Mouse (Mus musculus): ENCODE measurements around the gene Atl3.
"Not testable (repeated sequence)": the region's sequence is repeated elsewhere in the genome, so short reads cannot be mapped to it uniquely, and the experiment has no call there.

The Atl3 gene

GRCm38 (mm10) chr19:7493352-7494186 lies at the start of gene Atl3:
Gene Atl3, plus strand, starts transcription at chr19:7494040.
- in situ Hi-C loops (cut with MseI, MboI): no loop called here

DNA sequence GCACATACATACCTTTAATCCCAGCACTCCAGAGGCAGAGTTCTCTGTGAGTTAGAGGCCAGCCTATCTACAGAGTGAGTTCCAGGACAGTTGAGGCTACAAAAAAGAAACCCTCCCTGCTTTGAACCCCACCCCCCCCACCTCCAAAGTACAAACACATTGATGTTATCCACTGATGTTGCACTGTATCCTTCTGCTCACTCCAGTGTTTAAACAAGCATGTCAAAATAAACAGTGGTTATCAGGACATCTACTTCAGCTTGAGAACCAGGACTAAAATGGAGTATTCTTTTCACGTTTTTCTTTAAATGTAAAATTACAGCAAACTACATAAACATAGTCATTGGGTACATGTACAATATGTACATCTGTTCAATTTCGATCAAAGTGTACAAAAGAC lies 48.7 kb upstream of the Atl3 start:
- in situ Hi-C loops (cut with MseI, MboI): no loop called here

- in situ Hi-C loops (cut with MseI, MboI): no loop called here
Measured at GRCm38 (mm10) chr19:7445596-7445995, 48.2 kb upstream of the Atl3 start.

DNA sequence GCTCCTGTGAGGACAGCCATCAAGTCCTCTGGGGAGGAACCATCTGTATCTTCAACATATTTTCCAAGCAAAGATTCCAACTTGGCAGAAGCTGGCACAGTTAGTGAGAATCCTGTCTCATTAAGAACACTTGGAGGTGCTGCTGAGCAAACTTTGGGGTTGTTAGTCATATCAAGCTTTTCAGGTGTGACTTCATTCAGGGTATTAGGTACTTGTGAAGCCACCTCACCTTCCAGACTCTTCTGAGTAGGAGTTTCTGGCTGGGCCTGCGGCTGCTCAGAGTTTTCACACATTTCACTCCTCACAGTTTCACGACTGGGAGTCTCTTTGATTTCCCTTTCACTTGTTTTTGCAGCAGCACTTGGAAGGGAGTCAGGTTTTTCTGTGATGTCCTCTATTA lies 37.0 kb upstream of the Atl3 start:
- in situ Hi-C loops (cut with MseI, MboI): no loop called here

DNA sequence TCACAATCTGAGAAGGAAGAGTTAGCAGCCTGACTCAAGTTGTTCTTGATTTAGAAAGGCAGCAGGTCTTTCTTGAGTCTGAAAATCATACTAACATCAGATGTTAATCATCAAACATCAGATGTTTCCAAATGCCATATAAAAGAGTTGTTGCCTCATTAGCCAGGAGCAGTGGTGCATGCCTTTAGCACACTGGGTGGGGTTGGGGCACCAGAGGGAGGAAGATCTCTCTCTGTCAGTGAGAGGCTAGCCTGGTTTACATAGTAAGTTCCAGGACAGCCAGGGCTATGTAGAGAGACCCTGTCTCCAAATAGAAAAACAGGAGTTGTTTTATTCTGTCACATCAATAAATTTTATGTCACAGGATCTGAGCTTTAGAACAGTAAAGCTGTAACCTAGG lies 34.9 kb upstream of the Atl3 start:
- in situ Hi-C loops (cut with MseI, MboI): no loop called here

DNA sequence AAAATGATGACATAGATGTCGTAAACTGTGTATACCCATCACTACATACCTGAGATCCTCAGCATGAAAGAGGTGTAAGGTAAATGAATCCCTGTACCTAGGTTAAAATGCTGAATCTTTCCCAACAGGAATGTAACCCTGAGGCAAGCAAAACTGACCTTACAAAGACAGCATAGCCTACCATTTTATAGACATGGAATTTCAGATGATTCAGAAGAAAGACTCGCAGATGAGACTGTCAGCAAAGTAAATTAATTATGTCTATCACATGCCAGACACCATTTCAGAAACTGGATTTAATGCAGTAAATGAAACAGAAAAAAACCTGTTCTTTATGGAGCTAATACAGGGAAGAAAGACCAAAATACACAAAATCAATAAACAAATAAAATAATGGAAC lies 34.5 kb upstream of the Atl3 start:
- in situ Hi-C loops (cut with MseI, MboI): no loop called here

- in situ Hi-C loops (cut with MseI, MboI): no loop called here
Measured at GRCm38 (mm10) chr19:7467915-7468314, 25.9 kb upstream of the Atl3 start.

DNA sequence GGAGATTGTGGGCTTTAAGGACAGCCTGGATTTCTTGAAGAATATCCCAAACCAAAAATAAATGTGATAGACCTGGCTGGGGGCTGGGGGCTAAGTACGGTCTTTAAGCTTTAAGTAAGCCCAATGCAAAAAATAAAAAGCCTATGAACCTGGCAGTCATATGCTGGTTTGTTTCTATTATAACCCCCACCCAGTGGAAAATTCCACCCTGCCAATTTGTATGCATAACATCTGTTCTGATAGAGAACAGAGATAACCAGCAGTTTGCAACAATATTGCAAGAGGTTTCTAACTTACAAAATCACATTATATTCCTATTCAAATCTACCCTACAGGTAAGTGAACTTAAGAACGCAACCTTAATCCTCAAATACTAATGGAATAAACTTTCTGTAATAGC lies 23.2 kb upstream of the Atl3 start:
- in situ Hi-C loops (cut with MseI, MboI): no loop called here

GRCm38 (mm10) chr19:7479751-7480248 lies 14.0 kb upstream of the Atl3 start:
- in situ Hi-C loops (cut with MseI, MboI): no loop called here

GRCm38 (mm10) chr19:7481541-7482265 lies 12.1 kb upstream of the Atl3 start:
- in situ Hi-C loops (cut with MseI, MboI): no loop called here

DNA sequence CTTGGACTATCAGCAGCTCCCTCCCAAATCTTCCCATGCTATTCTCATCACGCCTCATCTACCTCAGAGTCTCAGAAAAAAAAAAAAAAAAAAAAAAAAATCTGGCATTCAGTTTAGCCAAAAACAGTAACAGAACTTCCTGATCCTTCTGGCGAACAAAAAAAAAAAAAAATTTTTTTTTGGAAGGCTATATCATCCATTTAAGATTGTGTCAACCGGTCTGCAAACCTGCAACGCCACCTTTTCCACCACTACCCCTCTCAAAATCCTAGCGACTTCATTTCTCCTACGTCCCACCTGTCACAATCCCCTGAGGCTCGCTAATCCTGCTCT lies 11.6 kb upstream of the Atl3 start:
- in situ Hi-C loops (cut with MseI, MboI): no loop called here

DNA sequence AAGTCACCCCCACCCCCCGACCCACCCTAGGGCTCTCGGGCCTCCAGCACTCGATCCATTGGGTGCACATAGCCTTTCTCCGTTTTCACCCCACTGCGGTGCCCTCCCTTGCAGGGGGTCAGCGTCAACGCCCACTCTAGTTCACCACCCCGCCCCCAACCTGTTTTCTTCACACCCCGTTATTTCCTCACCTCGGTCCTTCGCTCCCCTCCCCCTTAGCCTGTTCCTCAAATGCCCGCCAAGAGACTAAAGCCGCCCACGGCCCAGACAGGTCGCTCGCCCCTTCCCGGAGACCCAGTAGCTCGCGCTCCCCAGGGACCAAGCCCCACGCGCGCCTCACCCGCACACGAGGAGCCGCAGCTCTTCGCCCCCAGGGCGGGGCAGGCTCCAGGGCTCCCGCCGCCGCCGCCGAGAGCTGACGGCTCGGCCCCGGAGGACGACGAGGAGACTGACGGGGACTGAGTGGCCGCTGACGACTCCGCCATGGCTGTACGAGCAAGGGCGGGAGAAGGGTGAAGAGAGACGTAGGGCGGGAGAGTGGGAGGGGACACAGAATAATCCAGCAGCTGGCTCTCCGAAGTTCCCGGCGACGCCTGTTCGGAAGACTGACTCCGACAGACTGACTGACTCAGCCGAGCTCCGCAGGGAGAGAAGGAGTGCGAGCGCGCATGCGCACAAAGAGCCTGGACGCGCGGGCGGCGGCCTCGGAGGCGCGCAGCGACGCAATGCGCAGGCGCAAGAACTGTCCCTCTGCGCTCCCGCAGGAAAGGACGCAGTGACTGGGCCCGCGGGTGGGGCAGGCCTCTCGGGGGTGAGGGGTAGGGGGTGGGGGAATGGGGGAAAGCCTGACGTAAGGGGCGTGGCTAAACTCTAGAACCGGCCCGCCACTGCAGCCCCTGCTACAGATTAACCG lies 11.0 kb upstream of the Atl3 start, which contains the start of gene Rtn3:
Gene Rtn3 (minus strand): TSS at position 683 of the 913 bp plus-strand sequence.
- in situ Hi-C loops (cut with MseI, MboI): no loop called here

DNA sequence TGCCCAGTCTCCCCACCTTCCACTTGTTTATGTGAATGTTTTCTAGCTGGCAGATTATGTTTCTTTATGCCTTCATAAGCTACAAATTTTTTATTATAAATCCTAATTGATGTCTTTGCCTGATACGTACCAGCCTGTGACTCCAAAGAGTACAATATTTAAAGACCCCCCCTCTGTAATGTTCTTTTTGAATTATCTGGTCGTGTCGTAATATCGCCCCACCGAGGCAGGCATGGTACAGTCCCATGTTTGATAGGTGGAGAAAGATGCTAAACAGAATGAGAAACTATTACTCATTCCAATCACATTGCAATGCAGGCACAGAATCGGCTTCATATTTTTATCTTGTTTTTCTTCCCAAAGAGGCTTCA lies 10.3 kb upstream of the Atl3 start:
- in situ Hi-C loops (cut with MseI, MboI): no loop called here

- in situ Hi-C loops (cut with MseI, MboI): no loop called here
Measured at GRCm38 (mm10) chr19:7484076-7484475, 9.8 kb upstream of the Atl3 start.

- in situ Hi-C loops (cut with MseI, MboI): no loop called here
Measured at GRCm38 (mm10) chr19:7487680-7488079, 6.2 kb upstream of the Atl3 start.

- in situ Hi-C loops (cut with MseI, MboI): no loop called here
Measured at GRCm38 (mm10) chr19:7491960-7492359, 1.9 kb upstream of the Atl3 start.

DNA sequence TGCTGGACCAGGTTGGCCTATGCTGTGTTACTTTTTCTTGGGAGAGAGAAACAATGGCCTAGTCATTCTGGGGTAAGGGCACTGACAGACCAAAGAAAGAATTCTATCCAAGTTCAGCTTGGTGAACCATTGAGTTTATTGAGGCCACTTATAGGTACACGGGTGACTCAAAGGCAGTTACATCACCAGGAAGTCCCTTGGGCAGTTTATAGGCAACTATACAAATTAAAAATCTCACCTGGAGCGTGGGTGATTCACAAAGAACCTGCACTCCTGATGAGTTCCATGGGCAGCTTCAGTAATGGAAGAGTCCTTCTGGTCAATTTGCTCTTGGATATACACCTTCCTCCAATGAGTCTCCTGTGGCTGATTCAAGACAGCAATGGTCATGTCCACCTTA lies 1.2 kb upstream of the Atl3 start:
- in situ Hi-C loops (cut with MseI, MboI): no loop called here

GRCm38 (mm10) chr19:7494187-7495015 lies 561 bp downstream of the Atl3 start:
- in situ Hi-C loops (cut with MseI, MboI): no loop called here

- in situ Hi-C loops (cut with MseI, MboI): no loop called here
Measured at GRCm38 (mm10) chr19:7495221-7496038, 1.6 kb downstream of the Atl3 start.

DNA sequence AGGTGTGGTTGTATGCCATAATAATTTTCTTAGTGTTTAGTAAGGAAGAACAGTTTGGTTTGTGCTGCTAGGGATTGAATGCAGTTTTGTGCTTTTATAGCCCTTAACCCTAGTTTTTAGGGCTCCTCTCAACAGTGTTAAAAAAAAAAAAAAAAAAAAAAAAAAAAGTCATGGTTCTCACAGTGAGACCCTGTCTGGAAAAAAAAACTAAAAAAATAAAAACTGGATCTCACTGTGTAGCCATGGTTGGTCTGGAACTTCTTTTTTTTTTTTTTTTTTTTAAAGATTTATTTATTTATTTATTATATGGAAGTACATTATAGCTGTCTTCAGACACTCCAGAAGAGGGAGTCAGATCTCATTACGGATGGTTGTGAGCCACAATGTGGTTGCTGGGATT lies 2.2 kb downstream of the Atl3 start:
- in situ Hi-C loops (cut with MseI, MboI): not testable (repeated sequence)
